Mouse (Mus musculus) ES-Bruce4 (cell line): ENCODE measurements around the gene Kel. TPM values are rescaled to one million over a fixed set of nuclear protein-coding genes. Genes with fewer than 3 reads are reported as not detected.

Experiments
- H3K27ac ChIP-seq: 2 replicates; pipeline ENCODE4 v1.5.1; 2012; ENCODE audit warnings: low read length, inconsistent platforms; ENCODE audit not compliant: insufficient read depth
- H3K27me3 ChIP-seq: 2 replicates; pipeline ENCODE4 v1.6.1; 2012; ENCODE audit warnings: mild to moderate bottlenecking, low read length, inconsistent platforms; ENCODE audit not compliant: control insufficient read depth, poor library complexity, insufficient read depth, severe bottlenecking
- H3K36me3 ChIP-seq: 2 replicates; pipeline ENCODE4 v1.6.1; 2012; ENCODE audit warnings: inconsistent platforms, mild to moderate bottlenecking, low read length, moderate library complexity; ENCODE audit not compliant: control insufficient read depth, poor library complexity, insufficient read depth, severe bottlenecking
- H3K4me1 ChIP-seq: one replicate; pipeline ENCODE4 v1.8.1; 2011; ENCODE audit warnings: low read length; ENCODE audit not compliant: control insufficient read depth, insufficient read depth
- H3K4me3 ChIP-seq: 2 replicates; pipeline ENCODE4 v1.5.1; 2011; ENCODE audit warnings: low read depth, mild to moderate bottlenecking, low read length
- H3K9ac ChIP-seq: 2 replicates; pipeline ENCODE4 v1.6.1; 2012; ENCODE audit warnings: low read depth, mild to moderate bottlenecking, inconsistent platforms; ENCODE audit not compliant: poor library complexity, severe bottlenecking
- H3K9me3 ChIP-seq: replicated peaks from 2 replicates; pipeline ENCODE4 v1.6.1; 2012; ENCODE audit warnings: mild to moderate bottlenecking, low read length, inconsistent platforms; ENCODE audit not compliant: control insufficient read depth, poor library complexity, insufficient read depth, severe bottlenecking
- CTCF ChIP-seq: IDR thresholded peaks from one replicate; pipeline ENCODE4 v1.8.1; 2011; ENCODE audit warnings: low read depth, low read length
- EP300 ChIP-seq: IDR thresholded peaks from 2 replicates; pipeline ENCODE4 v1.6.1; 2011; ENCODE audit warnings: low read depth, low read length; ENCODE audit not compliant: insufficient read depth
- POLR2A ChIP-seq: IDR thresholded peaks from one replicate; pipeline ENCODE4 v1.8.1; 2011; ENCODE audit warnings: low read length; ENCODE audit not compliant: insufficient read depth
- polyA plus RNA-seq: library from polyadenylated mRNA; stranded (reverse); fragments of >200 nt; gene quantifications from 2 replicates; pipeline ENCODE4 v1.2.4, GENCODE M21; 2011; ENCODE audit warnings: low read depth; ENCODE audit not compliant: missing spikeins, insufficient read depth, insufficient read length

The Kel gene
- polyA plus RNA-seq, result not detected in 2 replicates

DNA sequence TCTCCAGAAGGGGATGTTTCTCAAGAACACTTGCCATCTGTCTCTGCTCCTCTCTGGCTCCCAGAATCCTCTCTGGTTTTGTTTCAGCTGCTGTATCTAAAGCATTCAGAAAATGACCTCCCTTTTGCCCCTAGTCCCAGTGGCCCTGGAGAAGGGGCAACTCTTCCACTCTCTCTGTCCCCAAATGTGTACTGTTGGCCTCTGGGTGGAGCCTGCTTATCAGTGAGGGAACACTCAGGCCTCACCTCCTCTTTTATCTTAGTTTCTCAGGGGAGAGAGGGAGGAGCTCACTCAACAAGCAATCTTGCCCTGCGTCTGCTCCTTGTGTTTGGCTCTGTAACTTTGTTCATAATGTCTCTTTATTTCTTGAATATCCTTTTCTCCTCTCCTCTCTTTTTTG is at the start of gene Kel:
Kel (minus strand) TSS at position 217 of the 400 bp plus-strand sequence.
- no peak for TF ChIP-seq POLR2A
- no peak for TF ChIP-seq CTCF
- TF ChIP-seq EP300, result no peak
- Histone ChIP-seq H3K4me1 (no peaks in the 10 kb centered on the region), H3K9ac (no peak within 1 kb of the TSS), H3K9me3 (no peaks in the 10 kb centered on the region), H3K27me3 (0 out of 2 replicates have a peak, but pooled peaks cover 1% of the 10 kb centered on the region), H3K36me3 (no peaks in the 10 kb centered on the region), H3K27ac (no peak within 1 kb of the TSS), H3K4me3 (no peak within 1 kb of the TSS)

DNA sequence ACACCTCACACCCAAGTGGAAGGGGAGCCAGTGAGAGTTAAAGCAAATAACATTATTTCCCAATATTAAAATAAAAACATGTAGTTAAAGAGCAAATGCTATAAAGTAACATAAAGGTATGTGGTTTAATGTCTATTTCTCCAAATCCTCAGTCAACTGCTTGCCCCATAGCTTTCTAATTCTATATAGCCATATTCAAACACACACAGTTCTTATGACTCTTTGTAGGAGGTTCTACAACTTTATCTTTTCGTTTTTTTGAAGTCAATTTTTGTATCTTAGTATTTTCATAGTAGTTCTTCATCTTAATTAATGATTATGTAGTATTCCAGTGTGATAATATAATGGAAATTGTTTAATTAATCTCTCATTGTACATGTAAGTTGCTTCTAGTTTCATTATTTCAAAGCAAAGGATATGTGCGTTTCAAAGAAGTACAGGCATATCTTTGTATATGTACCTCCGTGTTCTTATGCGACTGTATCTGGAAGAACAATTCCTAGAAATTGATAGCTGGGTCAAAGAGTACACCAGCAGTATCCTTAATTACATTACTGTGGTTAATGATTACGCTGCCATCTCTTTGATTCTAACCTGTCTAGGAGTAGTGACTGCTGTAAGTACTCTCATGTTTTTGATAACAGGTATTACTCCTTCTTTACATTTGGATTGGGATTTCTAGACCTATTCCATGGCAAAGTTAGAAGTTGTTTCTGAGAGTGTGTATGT is 40.7 kb upstream of the Kel start:
- H3K36me3 ChIP-seq, result no peaks in the 10 kb centered on the region
- H3K4me1 ChIP-seq, result no peaks in the 10 kb centered on the region
- H3K9ac ChIP-seq, result no peak overlapping the region
- H3K27ac ChIP-seq, result no peak overlapping the region
- H3K27me3 ChIP-seq, result no peaks in the 10 kb centered on the region
- no peak for TF ChIP-seq EP300
- TF ChIP-seq POLR2A, result no peak
- no peak for TF ChIP-seq CTCF
- no peak overlapping the region for H3K4me3 ChIP-seq
- H3K9me3 ChIP-seq, result no peaks in the 10 kb centered on the region

DNA sequence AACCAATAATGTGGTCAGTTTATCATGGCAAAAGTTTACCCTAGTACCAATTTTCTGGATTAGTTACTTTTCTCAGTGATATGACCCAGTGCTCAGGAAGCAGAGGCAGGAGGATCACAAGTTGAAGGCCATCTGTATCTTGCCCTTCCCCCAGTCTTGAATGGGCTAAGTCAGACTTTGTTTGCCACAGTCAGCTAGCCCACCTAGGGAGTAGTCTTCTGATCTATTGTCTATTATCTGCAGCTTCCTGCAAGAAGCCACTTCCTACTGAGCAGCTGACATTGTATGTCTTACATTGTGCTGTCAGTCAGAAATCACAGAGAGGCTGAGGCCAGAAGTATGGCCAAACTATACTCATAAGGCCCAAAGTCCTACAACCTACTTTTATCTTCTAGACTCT is 37.0 kb upstream of the Kel start:
- Histone ChIP-seq H3K36me3 (no peaks in the 10 kb centered on the region), H3K4me1 (no peaks in the 10 kb centered on the region), H3K27ac (no peak overlapping the region), H3K27me3 (no peaks in the 10 kb centered on the region), H3K4me3 (no peak overlapping the region), H3K9me3 (no peaks in the 10 kb centered on the region), H3K9ac (no peak overlapping the region)
- no peak for TF ChIP-seq CTCF
- TF ChIP-seq POLR2A, result no peak
- no peak for TF ChIP-seq EP300

DNA sequence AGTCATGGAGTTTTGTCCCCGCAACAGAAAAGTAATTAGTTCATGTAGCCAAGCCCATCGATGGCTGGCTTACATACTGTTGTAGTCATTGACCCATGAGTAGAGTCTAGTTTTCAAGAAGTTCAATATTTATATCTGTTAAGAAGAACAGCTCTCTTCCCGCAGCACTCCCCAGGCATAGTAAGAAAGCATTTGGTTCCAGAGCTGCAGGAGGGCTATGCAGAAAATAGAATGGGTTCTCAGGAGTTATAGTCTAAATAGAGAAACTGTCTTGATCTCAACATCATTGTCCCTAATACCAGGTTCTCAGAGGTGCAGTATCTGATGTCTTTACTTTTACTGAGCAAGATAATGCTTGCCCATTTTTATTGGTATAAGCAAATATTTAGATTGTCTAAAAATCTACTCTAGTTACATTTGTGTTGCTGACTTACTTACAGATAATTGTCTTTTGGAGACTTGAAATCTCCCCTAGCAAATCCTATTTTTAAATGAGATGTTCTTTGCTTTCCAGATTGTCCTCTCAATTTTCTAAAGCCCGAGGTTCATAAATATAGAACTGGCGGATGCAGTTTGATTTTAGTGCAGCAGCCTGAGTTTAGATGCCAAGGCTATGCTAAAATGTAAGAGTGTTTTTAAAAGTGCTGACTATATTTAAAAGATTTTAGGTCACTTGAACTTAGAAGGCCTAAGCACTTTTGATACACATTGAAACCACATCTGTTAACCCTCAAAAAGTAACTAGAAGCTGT is 30.8 kb upstream of the Kel start:
- H3K4me3 ChIP-seq, result no peak overlapping the region

DNA sequence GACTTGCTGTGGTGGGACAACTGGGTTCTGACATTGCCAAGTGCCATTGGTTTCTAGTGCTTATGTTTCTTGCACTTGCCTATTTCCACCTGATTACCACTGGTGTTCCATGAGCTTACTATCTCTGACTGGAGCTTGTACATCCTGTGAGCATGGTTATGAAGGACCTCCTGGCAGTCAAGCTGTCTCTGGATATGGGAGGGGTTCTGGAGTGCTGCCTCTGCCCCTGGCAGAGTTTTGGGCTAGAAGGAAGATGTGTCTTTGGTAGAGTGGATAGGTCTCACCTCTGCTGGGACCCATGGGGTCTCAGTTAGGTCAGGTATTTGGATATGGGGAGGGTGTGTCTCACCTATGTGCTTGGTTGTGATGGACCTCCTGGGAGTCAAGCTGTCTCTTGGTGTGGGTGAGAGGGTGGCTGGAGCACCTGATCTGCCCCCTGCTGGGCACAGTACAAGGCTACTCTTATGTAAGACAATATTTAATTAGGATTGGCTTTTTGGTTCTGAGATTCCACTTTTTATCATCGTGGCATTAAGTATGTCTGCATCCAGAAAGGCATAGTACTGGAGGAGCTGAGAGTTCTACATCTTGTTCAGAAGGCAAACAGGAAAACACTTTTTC is 24.0 kb upstream of the Kel start:
- Histone ChIP-seq H3K4me1 (no peaks in the 10 kb centered on the region), H3K27me3 (no peaks in the 10 kb centered on the region), H3K4me3 (no peak overlapping the region), H3K9me3 (no peaks in the 10 kb centered on the region), H3K36me3 (no peaks in the 10 kb centered on the region), H3K9ac (no peak overlapping the region), H3K27ac (no peak overlapping the region)
- TF ChIP-seq EP300, result no peak
- no peak for TF ChIP-seq CTCF

More for the DNA sequence above, 30.8 kb upstream of the Kel start:
- Histone ChIP-seq H3K4me1 (no peaks in the 10 kb centered on the region), H3K36me3 (no peaks in the 10 kb centered on the region), H3K9ac (no peak overlapping the region), H3K27me3 (no peaks in the 10 kb centered on the region), H3K9me3 (no peaks in the 10 kb centered on the region), H3K27ac (no peak overlapping the region)
- TF ChIP-seq CTCF, result no peak
- TF ChIP-seq EP300, result no peak
- no peak for TF ChIP-seq POLR2A

DNA sequence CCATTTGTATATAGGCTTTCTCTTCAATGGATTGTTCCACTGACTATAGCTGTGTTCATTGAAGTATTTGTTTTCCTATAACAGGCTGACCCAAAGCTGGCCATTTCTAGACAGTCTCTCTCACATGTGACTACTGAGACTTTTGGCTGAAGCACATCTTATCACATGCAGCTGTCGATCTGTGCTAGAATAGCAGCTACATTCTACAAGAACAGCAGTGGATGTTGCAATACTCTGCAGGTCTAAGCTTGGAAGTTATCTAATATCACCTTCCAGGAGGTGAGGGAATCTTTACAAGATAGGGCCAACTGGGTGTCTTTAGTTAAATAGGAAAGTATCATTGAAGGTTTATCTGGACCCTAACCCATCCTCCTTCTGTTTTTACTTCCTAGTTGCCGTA is 17.3 kb upstream of the Kel start:
- Histone ChIP-seq H3K27me3 (no peaks in the 10 kb centered on the region), H3K4me1 (no peaks in the 10 kb centered on the region), H3K36me3 (no peaks in the 10 kb centered on the region), H3K4me3 (no peak overlapping the region), H3K9me3 (no peaks in the 10 kb centered on the region), H3K9ac (no peak overlapping the region), H3K27ac (no peak overlapping the region)
- no peak for TF ChIP-seq EP300
- no peak for TF ChIP-seq CTCF
- TF ChIP-seq POLR2A, result no peak
